Mouse (Mus musculus): ENCODE measurements around the gene Cog6. TPM values are rescaled to one million over a fixed set of nuclear protein-coding genes. Genes with fewer than 3 reads are reported as not detected.

Cog6 gene
- 64.1 TPM for polyA plus RNA-seq (2014; fragmentation: Illumina TruSeq; extraction: RNeasy Lipid Tissue Mini Kit (QIAGEN cat#74804); ENCODE audit: low read depth, low replicate concordance)

DNA sequence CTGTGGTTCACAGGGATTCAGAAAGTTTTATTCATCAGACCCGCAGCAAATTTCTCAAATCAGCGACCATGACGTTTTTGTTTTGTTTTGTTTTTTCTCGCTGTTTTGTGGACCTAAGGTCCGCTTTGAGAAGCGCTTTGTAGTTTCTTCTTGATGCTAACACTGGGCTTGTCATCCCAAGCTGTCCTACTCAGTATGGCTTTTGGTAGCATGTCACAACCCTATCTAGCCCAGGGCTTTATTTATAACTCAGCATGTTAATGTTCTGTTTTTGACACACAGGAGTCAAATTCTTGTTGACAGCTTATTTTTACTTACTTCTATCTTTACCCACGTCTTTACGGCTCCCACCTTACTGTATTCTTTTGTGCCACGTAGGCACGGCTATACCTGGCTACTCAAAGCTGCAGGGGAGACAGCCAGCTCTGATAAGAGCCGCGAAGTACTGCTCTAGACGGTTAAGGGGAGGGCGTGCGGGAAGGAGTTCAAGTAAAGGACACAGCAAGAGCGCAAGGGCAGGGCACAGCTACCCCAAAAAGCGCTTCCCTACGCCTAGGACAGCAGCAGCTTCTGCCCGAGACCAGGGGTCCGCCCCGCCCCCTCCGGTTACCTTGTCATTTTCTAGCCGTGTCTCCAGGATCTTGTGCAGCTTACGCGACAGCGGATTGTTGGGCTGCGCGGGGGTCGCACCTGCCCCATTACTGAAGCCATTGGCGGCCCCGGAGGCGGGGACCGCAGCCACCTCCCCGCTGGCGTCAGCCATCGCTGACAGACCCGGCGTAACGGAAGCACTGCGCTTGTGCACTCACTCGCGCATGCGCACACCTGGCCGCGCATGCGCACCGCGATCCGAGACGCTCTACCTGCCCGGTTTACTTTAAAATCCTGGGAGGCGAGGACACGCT is at the start of gene Cog6:
Cog6 (minus strand) TSS at position 802 of the 905 bp plus-strand sequence.

DNA sequence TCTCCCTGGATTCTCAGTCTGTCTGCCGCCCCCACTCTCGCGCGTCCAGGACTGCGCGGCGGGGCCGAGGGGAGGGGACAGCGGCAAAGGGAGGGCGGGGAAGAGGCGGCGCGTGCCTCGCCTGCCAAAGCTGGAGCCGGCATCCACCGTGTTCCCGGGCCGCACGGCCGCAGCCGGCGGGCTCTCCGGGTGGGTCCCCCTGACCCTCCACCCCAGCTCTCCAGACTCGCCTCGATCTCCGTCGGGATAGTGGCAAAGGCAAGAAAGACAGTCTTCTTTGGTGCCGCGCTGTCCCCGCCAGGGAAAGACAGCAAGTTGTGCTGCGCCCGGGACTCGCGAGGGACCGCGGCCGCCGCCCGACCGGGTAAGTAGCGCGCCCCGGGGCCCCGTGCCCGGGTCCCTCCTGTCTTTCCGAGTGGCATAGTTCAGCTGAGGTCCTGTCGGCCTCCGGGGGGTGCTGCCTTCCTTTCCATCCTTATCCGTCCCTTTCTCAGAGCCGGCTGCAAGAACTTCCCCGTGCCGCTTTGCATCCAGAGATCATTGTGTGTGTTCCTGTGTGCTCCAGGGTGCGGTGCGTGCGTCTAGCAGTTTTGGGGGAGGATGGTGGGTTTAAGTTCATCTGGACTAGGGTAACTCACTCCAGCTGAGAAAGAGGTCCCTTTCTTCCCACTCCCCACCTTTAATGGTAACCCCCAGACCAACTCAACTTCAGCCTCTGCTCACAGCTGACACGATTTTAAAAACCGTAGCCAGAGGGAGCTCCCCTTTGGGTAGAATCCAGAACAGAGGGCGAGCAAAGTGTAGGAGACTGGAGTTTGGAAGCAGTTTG is 24.6 kb upstream of the Cog6 start, which contains the start of gene Lhfp:
Lhfp (plus strand) TSS at position 118 of the 829 bp plus-strand sequence.

Other genes starting within 250 kb of the Cog6 start
- 80.2 TPM for gene Lhfp, start 24.3 kb upstream of the Cog6 start, polyA plus RNA-seq (2014; fragmentation: Illumina TruSeq; extraction: RNeasy Lipid Tissue Mini Kit (QIAGEN cat#74804); ENCODE audit: low read depth, low replicate concordance)

Measured in sigmoid colon, adult 10 weeks (tissue).